Mouse (Mus musculus): ENCODE measurements around the gene 1700008O03Rik. TPM values are rescaled to one million over a fixed set of nuclear protein-coding genes. Genes with fewer than 3 reads are reported as not detected.

Gene 1700008O03Rik
- polyA plus RNA-seq, 1 experiment from 2014 or later: 1.0 TPM

DNA sequence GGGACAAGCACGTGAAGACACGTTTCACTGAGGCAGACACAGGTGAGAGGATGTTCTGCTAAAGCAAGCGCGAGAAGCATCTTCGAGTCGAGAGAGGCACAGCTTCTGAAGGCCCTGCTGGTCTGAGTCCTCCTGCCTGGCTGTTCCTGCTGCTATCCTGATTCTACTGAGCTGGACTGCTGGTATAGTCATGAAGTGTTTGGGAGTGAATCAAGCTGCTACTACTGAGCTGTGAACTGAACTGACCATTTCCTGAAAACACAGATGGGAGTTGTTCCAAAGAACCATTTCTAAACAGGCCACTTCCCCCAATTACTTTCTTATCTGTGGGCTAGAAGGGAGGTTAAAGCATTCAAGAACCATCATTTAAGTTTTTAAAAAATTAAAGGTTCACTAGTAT, 27.7 kb upstream of the 1700008O03Rik start:
- Histone ChIP-seq H3K9me3 (replicated peaks; ENCODE audit: control insufficient read depth, low read length) (no peaks in the 10 kb centered on the region), H3K4me3 (ENCODE audit: low read depth, low read length) (no peak overlapping the region), H3K27me3 (ENCODE audit: control insufficient read depth, insufficient read depth, low read length) (peaks cover 3% of the 10 kb centered on the region; the same call in 1 of the 2 replicates), H3K27ac (ENCODE audit: low read depth, low read length) (no peak overlapping the region), H3K9ac (ENCODE audit: low read depth, low read length) (no peak overlapping the region), H3K4me2 (no peak overlapping the region), H3K4me1 (ENCODE audit: control insufficient read depth, insufficient read depth, low read length) (no peaks in the 10 kb centered on the region), H3K36me3 (ENCODE audit: control insufficient read depth, insufficient read depth, low read length) (no peaks in the 10 kb centered on the region)
- ATAC-seq (replicated peaks; ENCODE audit: insufficient number of reproducible peaks, low FRiP score, low TSS enrichment): no peak
- WGBS (ENCODE audit: insufficient replicate concordance): 76% methylated on average over 6 of the region's 6 CpGs

DNA sequence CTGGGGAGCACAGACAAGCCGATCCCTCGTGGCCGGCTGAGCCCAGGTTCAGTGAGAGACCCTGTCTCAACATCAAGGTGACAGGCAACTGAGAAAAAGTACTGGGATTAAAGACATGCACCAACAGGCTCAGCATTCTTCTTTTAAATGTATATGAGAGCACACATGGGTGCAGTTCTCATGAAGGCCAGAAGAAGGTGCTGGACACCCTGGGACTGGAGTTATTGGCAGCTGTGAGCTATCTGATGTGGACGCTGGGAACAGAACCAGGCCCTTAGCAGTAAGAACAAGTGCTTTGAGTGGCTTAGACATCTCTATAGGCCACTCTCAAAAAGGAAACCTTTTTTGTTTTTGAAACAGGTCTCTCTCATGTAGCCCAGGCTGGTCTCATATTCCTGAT, 25.5 kb upstream of the 1700008O03Rik start:
- Histone ChIP-seq H3K27ac (ENCODE audit: low read depth, low read length) (no peak overlapping the region), H3K4me2 (no peak overlapping the region), H3K4me1 (ENCODE audit: control insufficient read depth, insufficient read depth, low read length) (no peaks in the 10 kb centered on the region), H3K9ac (ENCODE audit: low read depth, low read length) (no peak overlapping the region), H3K9me3 (replicated peaks; ENCODE audit: control insufficient read depth, low read length) (no peaks in the 10 kb centered on the region), H3K27me3 (ENCODE audit: control insufficient read depth, insufficient read depth, low read length) (no peaks in the 10 kb centered on the region), H3K36me3 (ENCODE audit: control insufficient read depth, insufficient read depth, low read length) (no peaks in the 10 kb centered on the region), H3K4me3 (ENCODE audit: low read depth, low read length) (no peak overlapping the region)
- 84% methylated on average over 4 of the region's 4 CpGs for WGBS (ENCODE audit: insufficient replicate concordance)
- ATAC-seq (replicated peaks; ENCODE audit: insufficient number of reproducible peaks, low FRiP score, low TSS enrichment): no peak

DNA sequence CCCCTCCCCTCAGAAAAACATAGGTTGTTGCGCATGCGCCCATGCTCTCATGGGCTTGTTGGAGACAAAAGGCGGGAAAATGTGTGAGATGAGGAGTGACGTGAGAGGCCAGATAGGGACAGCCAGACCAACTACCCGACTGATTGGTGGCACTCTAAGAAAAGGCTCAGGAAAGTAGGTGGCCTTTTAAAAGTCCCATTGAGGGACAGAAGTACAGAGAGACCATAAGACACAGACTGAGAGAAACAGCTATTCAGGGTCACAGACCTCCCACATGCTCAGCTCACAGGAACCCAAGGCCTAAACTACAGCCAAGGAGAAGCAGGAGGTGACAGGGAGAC, 20.4 kb upstream of the 1700008O03Rik start:
- Histone ChIP-seq H3K27me3 (ENCODE audit: control insufficient read depth, insufficient read depth, low read length) (no peaks in the 10 kb centered on the region), H3K4me2 (peak overlapping the region; percentile 74), H3K27ac (ENCODE audit: low read depth, low read length) (no peak overlapping the region), H3K36me3 (ENCODE audit: control insufficient read depth, insufficient read depth, low read length) (no peaks in the 10 kb centered on the region), H3K9me3 (replicated peaks; ENCODE audit: control insufficient read depth, low read length) (no peaks in the 10 kb centered on the region), H3K9ac (ENCODE audit: low read depth, low read length) (no peak overlapping the region), H3K4me1 (ENCODE audit: control insufficient read depth, insufficient read depth, low read length) (no peaks in the 10 kb centered on the region), H3K4me3 (ENCODE audit: low read depth, low read length) (peak overlapping the region; percentile 43; the same call in 1 of the 2 replicates)
- no peak for ATAC-seq (replicated peaks; ENCODE audit: insufficient number of reproducible peaks, low FRiP score, low TSS enrichment)
- WGBS (ENCODE audit: insufficient replicate concordance): 3% methylated on average over 5 of the region's 5 CpGs

DNA sequence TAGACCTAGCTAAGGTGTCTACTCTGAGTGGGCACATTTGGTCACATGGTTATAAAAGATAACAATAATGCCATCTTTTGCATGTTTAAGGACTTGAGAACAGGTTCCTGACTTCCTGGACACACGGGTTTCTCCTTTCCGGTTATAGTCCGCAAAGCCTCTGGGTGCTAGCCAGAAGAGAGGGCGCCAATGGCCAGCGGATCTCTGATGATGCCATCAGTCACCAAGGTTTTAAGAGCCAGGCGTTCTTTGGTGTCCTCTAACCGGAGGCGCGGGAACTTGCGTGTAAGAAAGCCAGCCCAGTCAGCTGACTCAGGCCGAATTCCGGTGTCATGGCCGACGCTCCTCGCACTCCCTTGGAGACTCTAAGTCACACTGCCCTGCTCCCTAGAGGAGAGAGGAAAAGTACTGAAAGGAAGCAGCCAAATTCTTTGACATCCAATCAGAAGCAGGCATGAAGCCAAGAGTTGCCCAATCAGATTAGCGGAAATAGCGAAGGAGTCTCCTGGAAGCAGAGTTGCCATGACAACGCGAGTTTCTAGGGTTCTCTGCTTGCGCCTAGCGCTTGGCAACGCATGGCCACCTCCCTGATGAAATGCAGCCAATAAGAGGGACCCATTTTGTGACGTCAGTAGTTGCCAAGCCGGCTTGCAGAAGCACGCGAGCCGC, 19.9 kb upstream of the 1700008O03Rik start:
- WGBS (ENCODE audit: insufficient replicate concordance): 3% methylated on average over 27 of the region's 27 CpGs
- peak; percentile 89 for ATAC-seq (replicated peaks; ENCODE audit: insufficient number of reproducible peaks, low FRiP score, low TSS enrichment)
- peak overlapping the region; percentile 68 for H3K27ac ChIP-seq (ENCODE audit: low read depth, low read length)

DNA sequence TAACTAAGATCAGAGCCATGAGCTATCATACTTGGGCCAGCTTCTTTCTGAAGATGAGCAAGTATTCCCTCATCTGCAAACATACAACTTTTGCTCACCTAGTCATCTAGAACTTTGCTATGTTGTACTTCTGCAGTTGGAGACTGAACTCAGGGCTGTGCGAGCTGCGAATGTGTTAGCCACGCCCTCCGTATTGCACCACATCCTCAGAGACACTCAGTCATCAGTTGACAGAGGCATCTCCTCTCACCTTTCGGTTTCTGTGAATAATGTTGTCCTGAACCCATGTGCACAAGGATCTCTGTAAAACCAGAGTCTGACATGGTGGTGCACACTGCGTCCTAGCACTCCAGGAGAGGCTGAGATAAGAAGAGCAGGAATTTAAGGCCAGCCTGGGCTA, 16.1 kb upstream of the 1700008O03Rik start:
- H3K27me3 ChIP-seq (ENCODE audit: control insufficient read depth, insufficient read depth, low read length): no peaks in the 10 kb centered on the region
- WGBS (ENCODE audit: insufficient replicate concordance): 66% methylated on average over 6 of the region's 6 CpGs
- peaks cover 5% of the 10 kb centered on the region; the same call in 1 of the 2 replicates for H3K4me1 ChIP-seq (ENCODE audit: control insufficient read depth, insufficient read depth, low read length)
- no peak overlapping the region for H3K4me2 ChIP-seq
- no peaks in the 10 kb centered on the region for H3K36me3 ChIP-seq (ENCODE audit: control insufficient read depth, insufficient read depth, low read length)
- H3K9ac ChIP-seq (ENCODE audit: low read depth, low read length): no peak overlapping the region
- H3K27ac ChIP-seq (ENCODE audit: low read depth, low read length): no peak overlapping the region
- no peak for ATAC-seq (replicated peaks; ENCODE audit: insufficient number of reproducible peaks, low FRiP score, low TSS enrichment)
- H3K4me3 ChIP-seq (ENCODE audit: low read depth, low read length): no peak overlapping the region
- H3K9me3 ChIP-seq (replicated peaks; ENCODE audit: control insufficient read depth, low read length): no peaks in the 10 kb centered on the region

More for the DNA sequence above, 19.9 kb upstream of the 1700008O03Rik start:
- Histone ChIP-seq H3K36me3 (ENCODE audit: control insufficient read depth, insufficient read depth, low read length) (no peaks in the 10 kb centered on the region), H3K4me1 (ENCODE audit: control insufficient read depth, insufficient read depth, low read length) (no peaks in the 10 kb centered on the region), H3K9me3 (replicated peaks; ENCODE audit: control insufficient read depth, low read length) (no peaks in the 10 kb centered on the region), H3K27me3 (ENCODE audit: control insufficient read depth, insufficient read depth, low read length) (no peaks in the 10 kb centered on the region), H3K9ac (ENCODE audit: low read depth, low read length) (peak overlapping the region; percentile 46; the same call in 1 of the 2 replicates), H3K4me2 (peak overlapping the region; percentile 74), H3K4me3 (ENCODE audit: low read depth, low read length) (peak overlapping the region; percentile 43)

DNA sequence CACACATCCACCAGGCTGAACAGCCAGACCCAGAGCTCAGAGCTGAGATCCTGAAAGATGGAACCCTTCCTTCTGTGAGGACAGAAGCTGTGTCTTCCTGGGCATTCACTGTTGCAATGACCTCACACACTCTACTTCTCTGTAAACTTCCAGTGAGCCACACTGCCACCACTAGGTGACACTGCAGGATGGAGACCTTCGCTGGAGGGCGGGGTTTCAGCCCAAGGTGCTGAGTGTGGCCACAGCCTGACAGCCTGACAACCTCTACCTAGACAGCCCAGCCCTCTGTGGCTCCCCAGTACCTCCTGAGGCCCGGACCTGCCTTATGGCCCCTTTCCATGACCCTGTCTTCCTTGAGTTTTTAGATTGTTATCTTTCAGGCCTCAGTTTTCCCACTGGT, 12.9 kb upstream of the 1700008O03Rik start:
- Histone ChIP-seq H3K27ac (ENCODE audit: low read depth, low read length) (no peak overlapping the region), H3K9ac (ENCODE audit: low read depth, low read length) (no peak overlapping the region), H3K9me3 (replicated peaks; ENCODE audit: control insufficient read depth, low read length) (no peaks in the 10 kb centered on the region), H3K27me3 (ENCODE audit: control insufficient read depth, insufficient read depth, low read length) (0 out of 2 replicates have a peak, but pooled peaks cover 2% of the 10 kb centered on the region), H3K4me2 (no peak overlapping the region), H3K36me3 (ENCODE audit: control insufficient read depth, insufficient read depth, low read length) (no peaks in the 10 kb centered on the region), H3K4me1 (ENCODE audit: control insufficient read depth, insufficient read depth, low read length) (peaks cover 5% of the 10 kb centered on the region; the same call in 1 of the 2 replicates), H3K4me3 (ENCODE audit: low read depth, low read length) (no peak overlapping the region)
- peak; percentile 43; the same call in 1 of the 2 replicates for ATAC-seq (replicated peaks; ENCODE audit: insufficient number of reproducible peaks, low FRiP score, low TSS enrichment)
- WGBS (ENCODE audit: insufficient replicate concordance): 11% methylated on average over 3 of the region's 3 CpGs

DNA sequence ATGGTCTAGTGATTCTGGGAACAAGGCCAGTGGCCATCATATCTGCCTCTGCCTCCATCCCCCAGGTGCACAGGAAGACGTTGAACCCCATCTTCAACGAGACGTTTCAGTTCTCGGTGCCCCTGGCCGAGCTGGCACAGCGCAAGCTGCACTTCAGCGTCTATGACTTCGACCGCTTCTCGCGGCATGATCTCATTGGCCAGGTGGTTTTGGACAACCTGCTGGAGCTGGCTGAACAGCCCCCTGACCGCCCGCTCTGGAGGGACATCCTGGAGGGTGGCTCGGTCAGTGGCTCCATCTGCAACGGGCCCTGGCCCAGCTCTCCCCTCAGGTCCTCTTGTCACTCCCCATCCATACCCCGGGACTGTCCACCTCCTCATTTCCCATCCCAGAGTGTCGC, 7.7 kb upstream of the 1700008O03Rik start:
- no peaks in the 10 kb centered on the region for H3K4me1 ChIP-seq (ENCODE audit: control insufficient read depth, insufficient read depth, low read length)
- H3K9ac ChIP-seq (ENCODE audit: low read depth, low read length): no peak overlapping the region
- H3K4me3 ChIP-seq (ENCODE audit: low read depth, low read length): no peak overlapping the region
- H3K27me3 ChIP-seq (ENCODE audit: control insufficient read depth, insufficient read depth, low read length): peaks cover 9% of the 10 kb centered on the region
- no peak overlapping the region for H3K4me2 ChIP-seq
- no peaks in the 10 kb centered on the region for H3K36me3 ChIP-seq (ENCODE audit: control insufficient read depth, insufficient read depth, low read length)
- 87% methylated on average over 17 of the region's 17 CpGs for WGBS (ENCODE audit: insufficient replicate concordance)
- H3K9me3 ChIP-seq (replicated peaks; ENCODE audit: control insufficient read depth, low read length): no peaks in the 10 kb centered on the region
- no peak for ATAC-seq (replicated peaks; ENCODE audit: insufficient number of reproducible peaks, low FRiP score, low TSS enrichment)
- no peak overlapping the region for H3K27ac ChIP-seq (ENCODE audit: low read depth, low read length)

DNA sequence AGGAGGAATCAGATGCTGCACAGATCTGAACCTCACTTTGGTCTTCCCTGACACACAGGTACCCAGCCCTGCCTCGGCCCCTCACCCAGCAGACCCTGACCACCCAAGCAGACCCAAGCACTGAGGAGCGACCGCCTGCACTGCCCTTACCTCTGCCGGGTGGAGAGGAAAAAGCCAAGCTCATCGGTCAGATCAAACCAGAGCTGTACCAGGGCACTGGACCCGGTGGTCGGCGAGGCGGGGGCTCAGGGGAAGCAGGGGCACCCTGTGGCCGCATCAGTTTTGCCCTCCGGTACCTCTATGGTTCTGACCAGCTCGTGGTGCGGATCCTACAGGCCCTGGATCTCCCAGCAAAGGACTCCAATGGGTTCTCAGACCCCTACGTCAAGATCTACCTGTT, 6.7 kb upstream of the 1700008O03Rik start:
- Histone ChIP-seq H3K4me2 (no peak overlapping the region), H3K4me3 (ENCODE audit: low read depth, low read length) (no peak overlapping the region)
- WGBS (ENCODE audit: insufficient replicate concordance): 82% methylated on average over 14 of the region's 14 CpGs

DNA sequence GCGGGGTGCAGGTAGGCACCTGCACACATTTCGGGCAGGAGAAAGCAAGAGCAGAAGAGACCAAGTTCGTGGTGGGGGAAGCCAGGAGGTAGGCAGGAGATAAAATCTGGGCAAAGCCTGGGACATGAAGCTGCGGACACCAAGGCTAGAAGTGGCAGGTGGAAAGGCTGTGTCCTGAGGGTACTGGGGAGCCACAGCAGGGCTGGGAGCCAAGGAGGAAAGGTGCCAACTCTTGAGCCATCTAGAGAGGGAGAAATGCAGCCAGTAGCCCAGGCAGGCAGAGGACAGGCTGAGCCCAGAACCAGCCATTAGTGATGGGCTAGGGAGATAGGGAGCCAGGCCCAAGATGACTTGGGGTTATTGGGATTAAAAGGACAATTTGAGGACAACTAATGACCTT, 6.2 kb upstream of the 1700008O03Rik start:
- ATAC-seq (replicated peaks; ENCODE audit: insufficient number of reproducible peaks, low FRiP score, low TSS enrichment): no peak
- no peak overlapping the region for H3K27ac ChIP-seq (ENCODE audit: low read depth, low read length)
- WGBS (ENCODE audit: insufficient replicate concordance): 74% methylated on average over 4 of the region's 4 CpGs
- no peaks in the 10 kb centered on the region for H3K36me3 ChIP-seq (ENCODE audit: control insufficient read depth, insufficient read depth, low read length)
- no peaks in the 10 kb centered on the region for H3K9me3 ChIP-seq (replicated peaks; ENCODE audit: control insufficient read depth, low read length)
- no peaks in the 10 kb centered on the region for H3K4me1 ChIP-seq (ENCODE audit: control insufficient read depth, insufficient read depth, low read length)
- peaks cover 12% of the 10 kb centered on the region for H3K27me3 ChIP-seq (ENCODE audit: control insufficient read depth, insufficient read depth, low read length)
- no peak overlapping the region for H3K9ac ChIP-seq (ENCODE audit: low read depth, low read length)
- no peak overlapping the region for H3K4me3 ChIP-seq (ENCODE audit: low read depth, low read length)
- H3K4me2 ChIP-seq: no peak overlapping the region

More for the DNA sequence above, 6.7 kb upstream of the 1700008O03Rik start:
- ATAC-seq (replicated peaks; ENCODE audit: insufficient number of reproducible peaks, low FRiP score, low TSS enrichment): no peak
- Histone ChIP-seq H3K4me1 (ENCODE audit: control insufficient read depth, insufficient read depth, low read length) (no peaks in the 10 kb centered on the region), H3K9ac (ENCODE audit: low read depth, low read length) (no peak overlapping the region), H3K27ac (ENCODE audit: low read depth, low read length) (no peak overlapping the region), H3K27me3 (ENCODE audit: control insufficient read depth, insufficient read depth, low read length) (peaks cover 9% of the 10 kb centered on the region), H3K9me3 (replicated peaks; ENCODE audit: control insufficient read depth, low read length) (no peaks in the 10 kb centered on the region), H3K36me3 (ENCODE audit: control insufficient read depth, insufficient read depth, low read length) (no peaks in the 10 kb centered on the region)
